Mouse (Mus musculus): ENCODE data around the gene Arid3c.

Arid3c gene

GRCm38 (mm10) chr4:41744131-41744530, 13.2 kb upstream of the Arid3c start:
- DNase-seq, result no peak

DNA sequence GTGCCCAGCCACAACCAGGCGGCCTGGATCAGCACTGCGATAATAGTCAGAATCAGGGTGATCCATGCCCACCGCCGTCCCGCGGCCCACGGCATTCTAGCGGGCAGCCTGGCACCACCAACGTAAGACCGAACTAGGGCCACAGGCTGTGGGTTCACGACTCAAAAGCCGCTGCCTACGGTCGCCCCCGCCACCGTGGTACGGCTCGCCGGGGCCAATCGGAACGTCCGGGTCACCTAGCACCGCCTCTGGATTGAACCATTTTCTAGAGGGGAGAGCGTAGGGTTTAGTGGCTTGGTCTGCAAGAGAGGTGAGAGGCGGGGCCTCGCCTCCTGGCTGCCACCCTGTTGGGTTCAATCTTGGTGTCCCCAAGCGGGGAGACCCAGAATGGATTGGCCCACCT, 10.2 kb upstream of the Arid3c start:
- peak; percentile 94 to 96 for DNase-seq

DNA sequence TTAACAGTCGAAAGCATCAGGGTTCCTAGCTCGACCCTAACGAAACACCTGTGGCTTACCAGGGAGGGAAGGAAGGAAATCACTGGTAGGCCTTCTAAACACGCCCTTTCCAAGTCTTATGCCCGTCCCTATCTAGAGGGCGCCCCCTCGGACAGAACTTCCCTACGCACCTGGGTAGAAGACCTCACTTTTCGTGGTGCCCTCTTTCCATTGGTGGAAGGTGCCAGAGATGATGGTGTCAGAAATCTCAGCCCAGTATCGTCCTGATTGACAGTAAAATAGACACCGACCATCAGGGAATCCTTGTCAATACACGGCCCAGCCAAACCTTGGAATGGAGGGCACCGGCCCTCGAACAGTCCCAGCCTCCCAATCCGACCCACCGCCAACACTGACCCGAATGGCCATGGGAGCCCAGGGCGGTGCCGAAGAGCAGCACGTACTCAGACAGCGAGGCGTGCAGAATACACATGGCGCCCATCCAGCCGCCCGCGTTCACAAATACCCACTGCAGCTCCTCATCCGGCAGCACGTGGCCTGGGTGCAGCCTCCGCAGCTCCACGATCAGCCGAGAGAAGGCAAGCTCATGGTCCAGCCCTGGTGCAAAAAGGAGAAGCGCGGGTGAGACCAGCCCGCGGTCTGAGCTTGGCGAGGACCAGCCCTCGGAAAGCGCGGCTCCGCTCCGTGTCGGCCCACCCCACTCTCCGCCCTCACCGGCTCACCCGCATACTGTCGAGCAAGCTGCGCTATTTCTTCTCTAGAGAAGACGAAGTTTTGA, 9.6 kb upstream of the Arid3c start:
- no peak for DNase-seq

GRCm38 (mm10) chr4:41739260-41739659, 8.3 kb upstream of the Arid3c start:
- no peak for DNase-seq

DNA sequence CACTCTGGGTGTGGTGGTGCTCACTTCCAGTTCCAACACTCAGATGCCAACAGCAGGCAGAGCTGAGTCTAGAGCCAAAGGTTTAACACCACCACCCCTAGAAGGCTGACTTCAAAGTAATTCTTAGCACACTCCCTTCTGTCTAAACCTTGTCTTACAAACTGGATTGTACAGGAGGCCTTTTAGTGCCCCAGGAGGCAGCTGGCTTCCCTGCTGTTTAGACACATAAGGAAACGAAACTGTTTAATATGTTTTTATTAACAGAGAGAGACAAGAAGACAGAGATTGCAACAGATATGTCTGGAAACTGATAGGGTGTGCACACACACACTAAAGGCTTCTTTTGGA, 7.3 kb upstream of the Arid3c start:
- no peak for DNase-seq

DNA sequence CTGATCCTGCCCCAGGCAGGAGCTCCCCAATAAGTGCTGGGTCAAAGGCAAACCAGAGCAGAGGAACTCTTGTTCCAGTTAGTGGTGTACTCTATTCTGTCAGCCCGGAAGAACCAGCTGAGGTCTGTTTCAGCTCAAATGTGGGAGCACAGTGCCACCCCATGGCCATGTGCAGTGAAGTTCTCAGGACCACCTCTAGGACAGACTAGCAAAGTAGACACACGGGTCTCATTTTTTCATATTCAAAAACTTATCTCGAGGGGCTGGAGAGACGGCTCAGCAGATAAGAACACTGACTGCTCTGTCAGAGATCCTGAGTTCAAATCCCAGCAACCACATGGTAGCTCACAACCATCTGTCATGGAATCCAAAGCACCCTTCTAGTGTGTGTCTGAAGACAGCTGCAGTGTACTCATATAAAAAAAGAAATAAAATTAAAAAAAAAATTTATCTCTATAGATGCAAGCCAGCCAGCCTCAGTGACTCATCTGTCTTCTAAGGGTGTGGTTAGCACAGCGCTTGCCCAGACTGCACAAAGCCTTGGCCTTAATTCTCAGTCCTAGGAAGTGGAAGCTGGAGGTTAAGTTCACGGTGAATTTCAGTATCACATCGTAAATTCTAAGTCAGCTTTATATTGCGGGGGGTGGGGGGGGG, 6.8 kb upstream of the Arid3c start:
- peak; percentile 73 to 75 for DNase-seq

GRCm38 (mm10) chr4:41726826-41727621, 3.9 kb downstream of the Arid3c start:
- no peak for DNase-seq

- peak; percentile 86 to 94 for DNase-seq
Measured at GRCm38 (mm10) chr4:41722918-41723351, 8.0 kb downstream of the Arid3c start, which contains the start of gene Dctn3. Dctn3 (minus strand) TSS chr4:41723170.

DNA sequence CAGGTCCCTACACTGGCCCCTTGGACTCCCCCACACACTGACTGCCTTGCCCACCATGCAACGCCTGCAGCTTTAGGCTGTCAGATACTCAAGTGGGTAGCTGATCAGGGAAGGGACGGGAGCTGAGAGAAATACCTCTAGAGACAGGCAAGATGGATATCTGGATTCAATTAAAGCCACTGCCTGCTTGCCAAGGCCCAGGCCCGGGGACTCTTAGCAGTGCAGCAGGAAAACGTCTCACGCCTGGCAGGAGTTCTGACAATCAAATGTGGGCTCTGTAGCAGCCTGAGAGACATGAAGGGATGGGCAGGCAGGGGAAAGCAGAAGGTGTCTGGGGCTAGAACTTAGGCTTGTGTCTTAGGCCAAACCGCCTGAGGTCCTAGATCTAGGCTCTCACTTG, 14.1 kb downstream of the Arid3c start:
- DNase-seq, result no peak

GRCm38 (mm10) chr4:41715596-41715995, 15.3 kb downstream of the Arid3c start:
- peak; percentile 61 to 64 for DNase-seq

DNA sequence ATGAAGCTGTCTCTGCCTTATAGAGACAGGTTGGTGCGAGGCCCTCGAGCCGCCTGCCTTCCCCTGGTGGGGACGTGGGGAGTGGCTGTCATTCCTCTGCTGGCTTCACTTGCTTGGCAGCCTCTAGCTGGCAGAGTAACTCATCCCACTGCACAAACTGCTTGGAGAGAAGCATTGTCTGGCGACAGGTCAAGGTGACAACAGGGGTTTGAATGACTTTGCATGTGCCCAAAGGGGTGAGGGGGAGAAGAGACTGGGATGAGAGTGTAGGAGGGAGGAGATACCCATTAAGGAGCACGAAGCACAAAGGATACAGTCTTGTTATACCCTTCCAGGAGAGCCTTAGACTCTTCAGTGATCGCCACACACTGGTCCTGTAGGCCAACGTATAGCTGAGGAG, 15.9 kb downstream of the Arid3c start:
- DNase-seq, result no peak

DNA sequence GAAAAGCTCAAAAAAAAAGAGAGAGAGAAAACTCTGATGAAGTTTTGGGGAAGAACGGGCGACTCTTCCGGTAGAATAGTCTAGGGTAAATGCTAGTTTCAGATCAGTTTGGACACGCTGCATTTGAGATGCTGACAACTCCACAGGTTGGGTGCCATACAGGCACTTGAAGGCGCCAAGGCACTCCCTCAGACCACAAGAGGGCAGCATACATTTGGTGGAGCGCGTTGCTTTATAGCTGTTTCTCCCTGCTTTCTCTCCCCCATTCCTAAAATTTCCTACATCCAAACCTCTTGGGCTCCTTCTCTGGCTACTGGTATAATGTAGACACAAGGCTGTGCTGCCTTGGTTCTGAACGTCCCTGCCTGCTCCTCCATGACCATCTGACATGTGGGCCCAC, 16.7 kb downstream of the Arid3c start:
- peak; percentile 79 to 86 for DNase-seq

- peak; percentile 80 to 92 for DNase-seq
Measured at GRCm38 (mm10) chr4:41713197-41714067, 17.5 kb downstream of the Arid3c start, which contains the start of gene Rpp25l. Rpp25l (minus strand) TSS chr4:41713534.

- no peak for DNase-seq
Measured at GRCm38 (mm10) chr4:41712421-41713196, 18.3 kb downstream of the Arid3c start.

GRCm38 (mm10) chr4:41711705-41712375, 19.1 kb downstream of the Arid3c start:
- DNase-seq, result peak; percentile 57 to 68

- DNase-seq, result no peak
Measured at GRCm38 (mm10) chr4:41710229-41710628, 20.7 kb downstream of the Arid3c start.

DNA sequence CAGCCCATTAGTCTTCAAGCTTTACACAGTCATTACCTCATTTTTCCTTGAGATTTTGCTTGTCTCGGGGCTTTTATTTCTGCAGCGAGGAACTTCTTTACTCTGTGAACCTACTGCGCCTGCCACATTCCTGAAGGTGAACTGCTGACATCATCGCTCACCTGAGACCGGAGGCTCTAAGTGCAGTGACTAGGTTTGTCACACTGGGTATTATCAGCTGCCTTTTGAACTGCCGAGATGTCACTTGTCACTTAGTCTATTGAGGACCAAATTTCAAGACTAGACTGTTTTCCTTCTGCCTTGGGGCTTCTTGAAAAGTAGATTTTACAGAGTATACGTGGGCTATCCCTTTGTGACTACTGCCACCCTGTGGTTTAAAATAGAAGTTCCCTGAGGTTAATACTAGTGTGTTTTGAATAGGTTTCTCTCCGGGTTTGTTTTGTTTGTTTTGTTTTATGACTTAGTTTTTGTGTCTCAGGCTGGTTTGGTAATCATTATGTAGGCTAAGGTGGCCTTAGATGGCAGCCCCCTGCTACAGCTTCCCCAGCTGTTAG, 22.7 kb downstream of the Arid3c start:
- DNase-seq, result peak; percentile 56 to 58

DNA sequence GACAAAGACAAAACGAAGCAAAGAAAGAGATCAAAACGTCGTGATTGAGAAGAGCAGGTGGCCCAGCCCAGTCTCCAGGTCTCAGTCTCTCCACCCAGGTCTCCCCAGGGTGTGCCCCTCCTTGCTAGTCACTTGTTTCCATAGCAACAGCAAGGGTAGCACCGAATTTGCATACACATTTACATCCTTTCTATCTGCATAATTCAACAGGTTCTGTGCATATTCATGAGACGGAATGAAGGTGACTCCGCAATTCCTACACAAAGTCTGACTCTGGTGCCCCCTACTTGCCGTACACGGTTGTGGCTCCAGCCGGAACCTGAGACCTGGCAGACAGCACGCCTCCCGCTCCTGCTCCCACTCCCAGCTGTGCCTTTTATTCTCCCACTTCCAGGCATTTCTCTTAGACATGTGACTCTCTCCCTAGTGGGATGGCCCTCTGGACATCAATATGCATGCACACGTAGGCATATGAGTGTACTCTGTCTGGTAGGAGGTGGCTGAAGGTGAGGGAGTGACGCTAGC, 23.9 kb downstream of the Arid3c start:
- peak; percentile 82 to 87 for DNase-seq

DNA sequence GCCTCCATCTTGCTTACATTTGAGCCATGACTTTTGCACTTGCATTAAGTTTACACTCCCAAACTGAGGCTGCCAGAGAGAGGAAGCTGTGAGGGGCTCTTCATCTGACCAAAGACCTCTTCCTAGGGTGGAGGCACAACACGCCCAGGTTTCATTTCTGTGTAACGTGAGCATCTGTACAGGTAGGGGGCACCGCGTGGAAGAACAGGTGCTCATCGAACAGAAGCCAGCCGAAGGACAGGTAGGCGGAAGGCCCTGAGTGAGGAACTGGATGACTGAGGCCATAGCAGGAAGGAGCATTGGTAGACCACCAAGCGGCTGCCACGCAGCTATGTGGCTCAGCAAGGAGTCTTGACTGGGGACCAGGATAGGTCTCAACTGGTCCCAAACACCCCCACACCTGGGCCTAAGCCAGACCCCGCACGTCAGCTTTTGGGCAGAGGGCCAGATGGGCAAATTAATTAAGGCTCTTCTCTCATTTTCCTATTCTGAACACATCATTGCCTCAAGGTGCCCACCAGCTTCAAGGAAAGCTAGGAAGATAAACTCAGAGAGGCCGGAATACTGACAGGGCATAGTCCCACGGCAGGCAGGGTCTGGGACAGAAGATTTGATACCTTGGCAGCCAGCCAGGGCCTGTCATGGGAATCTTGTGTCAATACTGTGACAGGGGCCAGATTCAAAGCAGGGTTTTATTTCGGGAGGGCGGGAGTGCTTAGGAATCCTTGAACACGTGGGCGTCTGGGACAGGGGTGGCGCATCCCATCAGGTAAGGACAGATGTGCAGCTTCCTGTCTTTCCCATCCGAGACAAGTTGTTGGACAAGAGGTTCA, 24.8 kb downstream of the Arid3c start:
- DNase-seq, result no peak

DNA sequence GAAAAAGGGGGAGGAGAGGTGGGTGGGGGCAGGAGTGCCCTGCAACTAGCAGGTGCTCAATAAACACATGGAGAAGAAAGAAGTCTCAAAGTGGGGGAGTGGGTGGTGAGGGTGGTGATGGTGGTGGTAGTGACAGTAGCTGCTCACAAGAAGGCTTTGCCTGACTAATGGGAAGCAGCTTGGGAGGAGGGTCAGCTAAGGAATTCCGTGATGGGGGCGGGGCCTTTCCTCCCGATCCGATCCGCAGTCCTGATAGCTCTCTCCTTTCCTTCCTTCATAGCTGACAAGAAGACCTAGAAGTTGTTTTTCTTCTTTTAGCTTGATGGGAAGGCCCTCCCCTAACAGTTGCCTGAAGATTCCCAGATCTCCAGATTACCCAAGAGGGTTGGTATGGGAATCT, 26.3 kb downstream of the Arid3c start:
- no peak for DNase-seq
